Mouse (Mus musculus) stomach, postnatal 0 days (tissue): ENCODE results near the gene Ctu2.

Experiments used
- CTCF ChIP-seq: IDR thresholded peaks from 2 replicates; pipeline ENCODE4 v1.5.1; 2016; ENCODE audit warnings: antibody characterized with exemption, low read depth, mild to moderate bottlenecking, moderate library complexity
- EP300 ChIP-seq: optimal IDR thresholded peaks from 2 replicates; pipeline ENCODE3; 2016; ENCODE audit warnings: antibody characterized with exemption

DNA sequence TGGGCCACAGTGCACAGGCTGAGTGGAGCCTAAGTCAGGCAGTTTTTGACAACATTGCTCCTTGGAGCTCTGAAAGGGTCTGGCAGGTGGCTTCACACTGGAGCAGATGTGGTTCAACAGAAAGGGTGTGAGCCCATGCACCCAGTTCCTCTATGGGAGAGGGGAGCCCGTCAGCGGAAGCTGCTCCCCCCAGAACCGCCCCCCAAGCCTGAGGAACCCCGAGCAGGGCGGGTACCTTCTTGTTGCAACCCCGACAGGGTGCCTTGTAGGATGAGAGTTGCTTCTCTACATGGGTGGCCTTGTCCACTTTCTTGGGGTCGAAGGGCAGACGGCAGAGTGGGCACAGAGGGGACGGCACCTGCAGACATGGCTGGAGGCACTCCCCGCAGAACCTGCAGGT is 6.0 kb upstream of the Ctu2 start:
- TF ChIP-seq CTCF, result no peak
- no peak for TF ChIP-seq EP300
